Mouse (Mus musculus) natural killer cell, adult 2 months (primary cell): Measurements from ENCODE around the gene Npat.
A peak's percentile ranks its signal among the peaks of the same experiment; 100 is the strongest.

Experiments
- DNase-seq, 2 experiments: peaks; one replicate each; pipeline ENCODE4 v3.0.0; 2022; ENCODE audit warnings: low spot score in 2 of 2

Npat gene

DNA sequence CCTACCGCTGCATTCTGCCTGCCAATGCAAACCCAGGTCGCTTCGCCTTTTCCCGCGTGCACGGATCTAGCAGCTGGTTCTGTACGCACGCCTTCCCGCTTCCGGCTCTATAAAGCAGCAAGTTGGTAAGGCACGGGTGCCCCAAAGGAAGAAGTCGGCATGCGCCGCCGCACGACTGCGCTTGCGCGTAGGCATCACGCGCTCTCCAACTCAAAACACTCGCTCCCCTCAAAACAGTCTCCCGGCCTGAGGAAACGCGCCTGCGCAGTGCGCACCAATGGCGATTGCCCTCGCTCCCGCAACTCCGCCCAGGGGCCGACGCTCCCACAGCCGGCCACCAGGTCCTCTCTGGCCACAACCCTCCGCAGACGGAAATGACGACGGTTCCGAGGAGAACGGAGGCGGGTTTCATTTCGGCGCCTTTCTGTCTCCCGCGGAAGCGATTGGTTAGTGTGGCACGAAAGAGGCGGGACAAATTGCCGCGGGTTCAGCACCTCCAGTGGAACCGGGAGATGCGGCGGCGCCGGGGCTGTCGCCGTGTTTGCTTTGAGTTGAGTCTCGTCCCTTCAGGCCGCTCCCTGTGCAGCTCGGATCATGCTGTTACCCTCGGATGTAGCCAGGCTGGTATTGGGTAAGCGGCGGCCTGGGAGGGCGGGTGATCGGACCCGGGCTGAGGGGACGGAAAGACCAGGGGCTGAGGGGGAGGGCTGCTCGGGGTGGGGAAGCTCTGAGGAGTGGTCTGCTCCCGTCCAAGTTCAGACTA, at the start of gene Npat, which contains the start of gene Atm:
Npat (plus strand) TSS at position 490 of the 763 bp plus-strand sequence.
Atm (minus strand) TSS at position 183 of the 763 bp plus-strand sequence.
- peak; percentile 99 for DNase-seq

DNA sequence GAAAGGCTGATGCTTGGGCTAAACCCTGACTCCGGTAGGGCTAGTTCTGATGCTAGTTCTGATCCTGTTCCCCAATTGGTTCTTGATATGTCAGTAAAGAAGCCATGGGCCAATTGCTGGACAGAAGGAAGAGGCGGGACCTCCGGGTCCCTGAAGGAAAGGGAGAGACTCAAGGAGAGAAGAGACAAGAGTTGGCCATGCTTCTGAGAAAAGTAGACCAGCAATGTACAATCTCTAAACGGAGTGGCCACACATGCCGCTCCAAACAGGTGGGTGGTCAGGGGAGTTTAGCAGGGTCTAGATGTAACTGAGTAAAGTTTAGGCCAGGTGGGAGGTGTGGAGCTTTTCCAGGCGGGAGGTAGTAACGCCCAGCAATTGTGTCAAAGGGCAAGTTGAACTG, 28.8 kb upstream of the Npat start:
- no peak for DNase-seq

DNA sequence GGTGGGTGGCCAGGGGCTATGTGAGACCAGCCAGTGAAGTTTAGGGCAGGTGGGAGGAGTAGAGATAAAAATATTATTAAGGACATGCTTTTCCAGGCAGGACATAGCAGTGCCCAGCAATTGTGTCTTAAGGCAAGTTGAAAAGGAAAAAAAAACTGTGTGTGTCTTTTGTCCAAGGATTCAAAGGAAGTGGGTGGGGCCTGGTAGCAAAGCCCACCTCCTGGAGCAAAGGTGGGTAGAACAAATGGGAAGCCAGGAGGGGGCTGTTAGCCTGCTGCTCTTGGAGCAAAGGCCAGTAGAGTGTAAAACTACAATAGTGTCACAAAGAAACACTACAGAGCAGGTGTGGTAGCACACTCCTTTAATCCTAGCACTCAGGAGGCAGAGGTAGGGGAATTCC, 22.8 kb upstream of the Npat start:
- no peak for DNase-seq

DNA sequence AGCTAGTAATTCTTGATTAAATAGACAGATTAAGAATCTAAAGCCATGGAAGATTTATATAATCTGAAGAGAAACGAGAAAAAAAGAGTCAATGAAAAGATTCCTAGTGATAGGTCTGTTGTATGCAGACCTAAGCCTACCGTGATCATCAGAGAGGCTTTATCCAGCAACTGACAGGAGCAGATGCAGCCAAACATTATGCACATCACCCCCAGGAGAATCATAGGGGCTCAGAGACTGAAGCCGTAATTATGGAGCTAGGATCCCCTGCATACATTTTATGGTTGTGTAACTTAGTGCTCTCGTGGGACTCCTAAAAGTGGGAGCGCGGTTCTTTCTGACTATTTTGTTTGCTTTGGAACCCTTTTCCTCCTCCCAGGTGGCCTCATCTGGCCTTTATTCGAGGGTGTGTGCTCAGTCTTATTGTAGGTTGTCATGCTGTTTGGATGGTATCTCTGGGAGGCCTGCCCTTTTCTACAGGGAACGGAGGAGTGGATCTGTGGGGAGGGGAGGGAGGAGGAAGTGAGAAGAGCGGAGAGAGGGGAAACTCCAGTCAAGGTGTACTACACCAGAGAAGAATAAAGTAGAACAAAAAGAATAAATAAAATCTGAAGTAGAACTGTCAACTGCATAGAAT, 19.4 kb upstream of the Npat start:
- no peak for DNase-seq

DNA sequence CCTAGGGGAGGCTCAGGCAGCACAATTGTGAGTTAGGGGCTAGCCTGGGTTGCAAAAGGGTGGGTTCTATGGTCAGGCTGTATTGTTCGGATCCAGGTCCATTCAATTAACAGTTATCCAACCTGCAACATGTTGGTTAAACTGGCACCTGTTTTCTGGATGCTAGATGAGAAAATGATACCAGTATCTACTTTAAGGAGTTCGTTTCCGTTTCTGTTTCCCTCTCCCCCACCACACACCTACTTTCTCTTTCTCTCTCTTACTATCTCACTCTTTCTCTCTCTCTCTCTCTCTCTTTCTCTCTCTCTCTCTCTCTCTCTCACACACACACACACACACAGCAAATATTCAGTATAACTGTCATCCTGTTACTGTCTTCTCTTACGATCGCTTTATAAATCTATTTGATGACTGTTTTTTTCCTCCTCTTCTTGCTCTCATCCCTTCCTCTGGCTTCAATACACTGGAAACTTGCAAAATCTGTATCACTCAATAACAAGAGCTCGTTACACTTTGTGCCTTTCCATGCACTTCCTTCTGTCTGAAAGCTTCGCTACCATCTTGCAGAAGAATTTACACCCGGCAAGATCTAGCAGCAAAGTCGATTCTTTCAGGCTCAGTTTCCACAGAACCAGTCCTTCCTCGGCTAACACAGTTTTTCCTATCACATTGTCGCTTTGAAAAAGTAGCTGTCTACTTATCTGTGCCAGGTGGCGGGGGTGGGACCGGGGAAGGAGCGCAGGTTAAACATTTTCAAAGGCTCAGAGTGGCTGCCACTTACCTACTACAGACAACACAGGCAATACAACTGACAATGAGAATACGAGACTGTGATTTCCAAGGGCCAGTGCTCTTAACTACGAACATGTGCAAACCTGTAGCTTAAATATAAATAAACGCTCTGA, 1.2 kb upstream of the Npat start:
- DNase-seq = peak; percentile 7 to 14

DNA sequence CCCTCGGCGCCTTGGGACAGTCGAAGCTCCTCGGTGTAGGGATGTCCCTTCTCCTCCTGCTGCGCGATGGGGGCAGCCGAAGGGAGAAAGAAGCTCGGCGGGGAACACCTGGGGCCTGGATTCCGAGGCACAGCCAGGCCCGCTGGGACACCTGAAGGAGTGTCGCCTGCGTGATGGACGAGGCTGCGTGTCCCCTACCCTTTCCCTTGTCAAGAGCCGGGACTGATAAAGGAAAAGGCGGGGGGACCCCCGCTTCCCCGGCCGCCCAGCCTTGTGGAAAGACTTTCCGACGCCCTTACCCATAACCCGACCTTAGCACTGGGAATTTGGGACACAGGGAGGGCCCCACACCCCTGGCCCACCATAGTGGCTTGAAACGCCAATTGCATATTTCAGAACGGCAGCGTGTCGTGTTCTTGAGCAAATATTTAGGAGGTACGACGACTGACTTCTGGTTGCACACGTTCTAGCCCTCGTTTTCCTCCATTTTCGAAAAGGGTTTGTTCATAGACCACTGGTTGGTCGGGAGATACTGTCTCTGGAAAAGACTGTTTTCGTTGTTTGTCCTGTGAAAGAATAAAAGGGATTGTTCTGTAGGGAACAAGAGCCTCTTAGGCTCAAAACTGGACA, 604 bp downstream of the Npat start:
- peak in 1 of 2 experiments; percentile 1 for DNase-seq

DNA sequence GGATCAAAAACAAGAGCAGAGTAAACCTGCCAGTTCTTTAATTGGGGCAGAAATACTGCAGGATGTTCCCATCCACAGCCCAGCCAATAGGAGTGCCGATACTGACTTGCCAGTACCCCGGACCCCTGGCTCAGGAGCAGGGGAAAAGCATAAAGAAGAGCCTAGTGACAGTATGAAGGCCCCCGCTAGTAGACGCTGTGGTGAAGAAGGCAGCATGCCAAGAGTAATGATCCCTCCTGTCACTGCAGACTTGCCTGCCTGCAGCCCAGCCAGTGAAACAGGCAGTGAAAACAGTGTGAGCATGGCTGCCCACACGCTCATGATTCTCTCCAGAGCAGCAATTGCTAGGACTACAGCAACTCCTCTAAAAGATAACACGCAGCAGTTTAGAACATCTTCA, 33.8 kb downstream of the Npat start:
- no peak for DNase-seq

DNA sequence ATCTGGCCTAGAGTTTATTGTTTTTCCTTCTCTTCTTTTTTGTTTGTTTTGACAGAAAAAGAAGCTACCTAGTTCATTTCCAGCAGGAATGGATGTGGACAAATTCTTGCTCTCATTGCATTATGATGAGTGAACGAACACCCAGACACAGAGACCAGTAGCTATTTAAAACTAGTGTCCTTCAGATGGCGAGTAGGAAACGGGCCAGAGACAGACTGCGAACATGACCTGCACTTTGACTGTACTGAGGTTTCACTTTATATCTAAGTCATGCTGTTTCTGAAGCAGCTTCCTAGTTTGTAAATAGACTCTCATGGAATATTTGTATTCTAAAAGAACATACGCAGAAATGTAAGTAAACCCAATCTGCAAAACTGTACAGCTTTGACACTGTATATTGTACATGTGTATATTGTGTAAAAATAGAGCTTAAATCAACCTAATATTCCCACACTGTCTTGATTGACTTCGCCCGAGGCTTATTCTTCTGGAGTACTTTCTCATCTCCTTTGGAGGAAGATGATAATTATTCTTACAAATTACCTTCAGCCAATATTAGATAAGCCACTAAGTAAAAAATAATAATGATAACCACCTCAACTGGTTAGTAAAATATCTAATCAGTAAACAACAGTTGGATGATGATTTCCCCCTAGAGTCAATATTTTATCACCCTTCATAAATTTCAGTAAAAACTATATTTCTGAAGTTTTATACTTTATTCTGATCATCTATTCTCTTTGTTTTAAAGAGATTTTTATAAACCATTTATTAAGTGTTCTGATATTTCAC, 35.9 kb downstream of the Npat start:
- no peak for DNase-seq

DNA sequence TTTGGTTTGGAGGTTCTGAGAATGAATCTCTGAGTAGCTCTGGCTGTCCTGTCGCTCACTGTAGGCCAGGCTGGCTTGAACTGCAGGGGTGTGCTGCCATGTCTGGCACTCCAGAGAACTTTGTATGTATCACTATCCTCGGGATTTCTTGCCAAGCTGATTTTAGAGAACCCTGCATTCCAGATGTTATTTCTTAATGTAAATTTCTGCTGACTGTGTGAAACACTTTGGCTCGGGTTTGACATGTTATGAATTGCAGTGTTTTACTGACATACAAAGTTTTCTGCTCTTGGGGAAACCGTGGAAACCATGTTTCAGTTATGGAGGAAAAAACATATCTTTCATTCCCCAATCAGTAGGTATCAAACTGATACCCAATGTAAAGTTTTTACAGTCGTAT, 38.9 kb downstream of the Npat start:
- no peak for DNase-seq

DNA sequence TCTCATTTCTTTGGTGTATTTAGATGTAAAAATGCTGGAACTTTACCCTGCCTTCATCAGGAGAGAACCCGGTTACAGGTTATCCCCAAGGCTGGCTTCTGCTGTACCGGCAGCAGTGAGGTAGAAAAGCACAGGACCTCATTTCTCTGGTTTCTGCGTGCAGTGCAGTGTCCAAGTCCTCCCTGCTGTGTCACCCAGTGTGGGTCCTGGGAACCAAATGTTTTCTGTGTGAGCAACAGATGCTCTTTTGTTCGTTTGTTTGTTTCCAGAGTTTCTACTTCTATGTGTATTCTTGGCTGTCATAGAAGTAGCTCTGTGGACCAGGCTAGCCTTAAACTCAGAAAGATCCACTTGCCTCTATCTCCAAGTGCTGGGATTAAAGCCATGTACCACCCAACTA, 45.0 kb downstream of the Npat start:
- no peak for DNase-seq

DNA sequence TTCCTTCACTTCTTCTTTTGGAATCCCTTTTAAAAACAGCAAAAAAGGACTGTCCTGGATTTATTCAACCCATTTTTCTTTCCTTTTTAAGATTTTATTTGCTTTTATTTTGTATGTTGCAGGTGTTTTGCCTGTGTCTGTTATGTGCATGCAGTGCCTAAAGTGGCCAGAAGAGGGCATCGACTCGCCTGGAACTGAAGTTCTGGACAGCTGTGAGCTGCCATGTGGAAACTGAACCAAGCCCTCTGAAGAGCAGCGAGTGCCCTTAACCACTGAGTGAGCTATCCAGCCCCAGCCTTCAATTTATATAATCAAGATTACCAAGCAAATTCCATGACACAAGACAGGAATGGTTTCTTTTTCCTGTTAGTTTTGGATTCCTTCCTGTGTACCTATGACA, 57.9 kb downstream of the Npat start:
- peak; percentile 62 to 74 for DNase-seq

DNA sequence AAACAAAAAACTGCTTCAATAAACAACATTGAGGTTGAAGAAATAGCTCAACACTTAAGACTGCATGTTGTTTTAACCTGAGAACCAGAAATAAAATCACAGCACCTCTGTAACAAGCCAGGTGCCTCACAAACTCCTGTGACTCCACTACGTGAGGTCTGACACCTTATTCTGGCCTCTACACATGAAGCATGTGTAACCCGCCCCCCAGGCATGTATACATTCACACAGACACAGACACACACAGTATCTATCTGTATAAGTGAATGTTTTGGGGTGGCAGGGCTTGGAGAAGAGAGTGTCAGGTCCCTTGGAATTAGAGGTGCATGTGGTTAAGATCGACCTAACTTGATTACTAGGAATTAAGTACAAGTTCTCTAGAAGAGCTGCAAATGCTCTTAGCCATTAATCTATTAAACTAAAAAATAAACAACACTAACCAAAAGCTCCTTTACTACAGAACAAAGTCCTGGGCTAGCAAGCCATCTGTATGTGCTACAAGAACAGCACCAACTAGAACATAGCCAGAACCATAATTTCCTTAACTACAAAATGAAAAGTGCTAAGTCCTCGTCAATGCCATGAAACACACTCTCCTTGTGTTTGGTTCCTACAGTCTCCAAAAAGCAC, 60.2 kb downstream of the Npat start:
- DNase-seq = no peak

DNA sequence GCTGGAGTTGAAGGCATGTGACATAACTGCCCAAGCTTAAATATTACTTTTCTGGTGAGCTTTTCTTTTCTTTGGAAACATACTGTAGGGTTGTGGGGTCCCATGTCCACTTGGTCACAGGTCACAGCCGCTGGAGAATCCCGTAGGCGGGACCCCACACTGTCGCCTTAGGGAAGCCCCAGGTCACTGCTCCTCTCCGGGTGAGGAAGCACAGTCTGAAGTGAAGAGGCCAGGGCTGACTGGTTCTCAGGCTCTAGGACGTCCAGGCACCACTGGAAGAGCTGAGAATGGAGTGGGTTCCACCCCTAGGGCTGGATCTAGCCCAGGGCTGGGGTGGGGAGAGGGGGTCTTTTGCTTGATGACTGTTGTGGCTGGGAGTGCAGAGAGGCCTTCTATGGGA, 61.8 kb downstream of the Npat start:
- DNase-seq = no peak

DNA sequence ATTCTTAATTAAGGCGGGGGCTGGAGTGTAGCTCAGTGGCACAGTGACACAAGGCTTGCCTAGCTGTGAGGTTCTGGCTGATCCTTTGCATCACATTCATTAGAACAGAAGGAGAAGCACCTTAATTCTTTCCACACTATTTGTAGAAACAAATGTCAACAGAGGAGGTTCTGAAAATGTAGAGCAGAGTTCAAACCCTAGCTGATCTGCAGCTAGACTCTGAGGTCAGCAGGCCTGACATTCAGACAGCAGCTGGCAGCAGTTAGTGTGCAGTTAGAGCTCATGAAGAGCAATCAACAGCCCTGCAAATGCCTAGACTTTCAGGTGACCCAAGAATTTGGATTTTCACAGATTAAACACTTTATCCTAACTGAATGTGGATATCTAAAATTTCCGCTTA, 64.7 kb downstream of the Npat start:
- DNase-seq = no peak

DNA sequence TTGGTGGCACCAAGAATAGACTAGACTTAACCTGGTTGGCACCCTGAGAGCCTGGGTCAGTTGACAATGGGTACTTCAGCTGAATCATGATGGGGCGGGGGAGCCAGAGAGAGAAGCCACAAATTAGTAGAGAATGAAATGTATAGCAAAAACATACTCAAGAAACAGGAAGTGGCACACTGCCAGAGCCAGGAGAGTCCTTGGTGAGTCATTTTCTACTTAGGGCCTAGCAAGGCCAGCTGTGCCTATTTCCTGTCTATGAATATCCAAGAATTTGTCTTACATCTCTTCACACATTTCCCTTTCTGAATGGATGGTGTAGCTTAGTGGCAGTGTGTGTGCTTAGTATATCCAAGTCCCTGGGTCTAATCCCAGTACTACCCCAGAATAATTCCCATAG, 66.5 kb downstream of the Npat start:
- DNase-seq = peak; percentile 30 to 38

DNA sequence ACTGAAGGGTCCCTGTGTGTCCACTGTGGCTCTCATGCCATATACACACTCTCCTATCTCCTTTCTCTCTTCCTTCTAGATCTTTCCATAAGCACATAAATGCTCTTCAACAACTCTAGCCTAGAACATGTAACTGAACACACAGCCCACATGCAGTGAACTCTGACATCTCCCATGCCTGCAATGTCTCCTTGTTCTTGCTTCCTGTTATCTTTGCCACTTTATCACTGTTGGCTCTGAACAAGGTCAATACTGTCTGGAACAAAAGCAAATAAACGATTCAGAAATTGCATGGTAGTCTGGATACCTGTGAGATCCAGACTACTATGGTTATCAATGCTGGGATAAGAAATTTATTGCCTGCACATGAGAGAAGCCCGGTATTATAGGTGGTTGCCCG, 67.0 kb downstream of the Npat start:
- DNase-seq = no peak

DNA sequence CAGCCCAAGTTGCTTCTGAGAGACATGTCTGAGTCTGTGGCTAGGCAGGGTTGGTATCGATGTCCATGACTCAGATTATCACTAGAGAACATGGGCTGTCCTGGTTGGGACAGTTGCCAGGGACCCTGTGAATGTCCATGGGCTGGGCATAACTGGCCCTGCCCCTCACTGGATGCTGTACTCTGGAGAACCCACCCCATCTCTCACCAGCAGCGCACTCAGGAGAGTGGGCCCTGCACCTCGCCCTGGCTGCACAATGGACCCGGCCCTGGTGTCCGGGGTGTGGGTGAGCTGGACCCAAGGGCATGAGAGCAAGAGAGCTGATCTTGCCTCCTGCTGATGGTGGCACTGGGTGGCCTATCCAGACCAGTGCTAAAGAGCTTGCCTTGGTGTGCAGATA, 68.1 kb downstream of the Npat start:
- DNase-seq = no peak

DNA sequence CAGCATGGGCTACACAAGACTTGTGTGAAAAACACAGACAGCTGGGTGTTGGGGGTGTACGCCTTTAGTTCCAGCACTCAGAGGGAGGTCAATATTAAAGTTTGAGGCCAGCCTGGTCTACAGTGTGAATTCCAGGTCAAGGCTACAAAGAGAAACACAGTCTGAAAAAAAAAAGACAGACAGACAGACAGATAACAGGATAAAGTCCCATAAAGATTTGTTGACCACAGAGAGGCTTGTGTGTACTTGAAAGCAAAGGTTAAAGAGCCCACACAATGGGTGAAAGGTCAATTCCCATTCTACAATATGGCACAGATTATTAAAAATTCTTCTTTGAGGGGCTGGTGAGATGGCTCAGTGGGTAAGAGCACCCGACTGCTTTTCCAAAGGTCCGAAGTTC, 70.3 kb downstream of the Npat start:
- DNase-seq = no peak

DNA sequence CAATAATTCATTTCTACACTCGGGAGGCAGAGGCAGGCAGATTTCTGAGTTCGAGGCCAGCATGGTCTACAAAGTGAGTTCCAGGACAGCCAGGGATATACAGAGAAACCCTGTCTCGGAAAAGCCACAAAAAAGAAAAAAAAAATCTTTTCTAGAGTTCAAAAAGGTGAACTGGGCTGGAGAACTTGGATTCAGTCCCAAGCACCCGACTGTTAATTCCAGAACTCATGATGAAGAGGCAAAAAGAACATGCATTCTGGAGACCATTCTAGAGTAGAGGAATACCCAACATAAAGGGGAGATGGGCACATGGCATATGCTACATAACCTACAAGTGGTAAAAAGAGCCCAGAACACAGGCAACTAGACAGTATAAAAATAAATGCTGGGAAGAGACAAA, 71.0 kb downstream of the Npat start:
- DNase-seq = no peak

DNA sequence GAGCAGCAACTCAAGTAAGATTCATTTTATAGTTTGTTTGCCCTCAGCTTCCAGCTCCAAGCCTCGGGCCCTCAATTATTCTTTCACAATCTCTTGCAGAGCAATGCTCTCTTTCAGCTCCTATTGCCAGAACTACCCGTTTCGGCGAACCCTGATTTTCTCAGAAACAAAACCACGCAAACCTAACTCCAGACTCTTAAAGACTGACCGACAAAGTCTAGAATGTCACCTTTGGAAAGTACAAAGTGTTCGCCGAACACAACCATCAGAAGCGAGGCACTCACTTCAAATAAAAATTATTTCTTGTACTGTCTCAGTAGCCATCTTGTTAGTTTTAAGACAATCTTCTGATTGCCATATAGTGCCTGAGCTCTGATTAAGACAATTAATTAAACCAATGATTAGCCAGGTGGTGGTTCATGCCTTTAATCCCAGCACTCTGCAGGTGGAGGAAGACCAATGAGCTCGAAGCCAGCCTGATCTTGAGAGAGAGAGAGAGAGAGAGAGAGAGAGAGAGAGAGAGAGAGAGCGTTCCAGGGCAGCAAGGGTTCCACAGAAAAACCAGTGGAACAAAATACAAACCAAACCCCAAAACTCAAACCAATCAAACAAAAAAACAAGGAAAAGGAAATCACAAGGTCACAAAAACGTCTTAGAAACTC, 72.6 kb downstream of the Npat start:
- DNase-seq = no peak
